Mouse (Mus musculus): ENCODE data around the gene Bloc1s5. TPM values are rescaled to one million over a fixed set of nuclear protein-coding genes. Genes with fewer than 3 reads are reported as not detected.

Gene Bloc1s5
- total and polyA plus RNA-seq, 2 experiments from 2014 or later: 8.9 to 18.6 TPM

DNA sequence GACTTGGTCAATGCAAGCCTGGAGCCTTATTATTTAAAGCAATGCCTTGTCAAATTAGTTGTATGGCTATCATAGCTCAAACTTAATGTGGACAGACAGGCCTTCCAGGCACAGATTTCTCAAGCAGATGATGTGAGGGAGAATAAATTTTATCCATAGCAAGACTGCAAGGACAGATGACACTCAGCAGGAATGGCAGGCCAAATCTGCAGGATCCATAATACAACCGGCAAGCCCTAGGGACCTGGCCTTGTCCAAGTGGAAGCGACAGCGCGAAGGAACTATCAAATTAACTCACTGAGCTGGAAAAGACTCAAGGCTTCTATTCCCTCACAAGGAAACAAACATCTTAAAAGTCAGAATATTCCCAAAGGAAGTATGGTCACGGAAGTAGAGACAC, 6.1 kb upstream of the Bloc1s5 start:
- H3K27ac ChIP-seq (ENCODE audit: low read depth, low read length): no peak overlapping the region
- no peak overlapping the region for H3K4me2 ChIP-seq (ENCODE audit: low read depth, low read length, poor library complexity, severe bottlenecking)
- 83% methylated on average over 5 of the region's 5 CpGs for WGBS

DNA sequence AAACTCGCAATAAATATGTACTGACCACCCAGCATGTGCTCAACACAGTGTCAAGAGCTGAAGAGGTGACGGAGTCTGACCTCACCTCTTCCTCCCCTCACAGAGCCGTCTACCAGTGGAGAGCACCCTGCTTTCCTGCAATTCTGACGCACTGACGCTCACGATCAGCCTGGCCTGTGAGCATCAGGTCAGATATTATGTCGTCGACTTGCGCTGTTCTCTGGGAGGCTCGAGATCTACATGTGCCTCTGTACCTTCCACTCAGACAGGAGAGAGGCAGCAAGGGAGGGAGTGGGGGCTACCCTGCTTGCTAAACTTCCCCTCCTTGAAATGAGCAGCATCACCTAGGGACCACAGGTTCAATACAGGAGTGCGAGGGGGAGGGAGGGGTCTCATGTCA, 3.8 kb upstream of the Bloc1s5 start:
- H3K4me2 ChIP-seq (ENCODE audit: low read depth, low read length, poor library complexity, severe bottlenecking): no peak overlapping the region
- H3K36me3 ChIP-seq (ENCODE audit: insufficient read depth, low read length): peaks cover 3% of the 10 kb centered on the region
- no peak for ATAC-seq (ENCODE audit: low FRiP score)
- no peak for TF ChIP-seq CTCF (IDR thresholded peaks at IDR 0.05)
- 85% methylated on average over 11 of the region's 11 CpGs for WGBS
- no peak overlapping the region for H3K4me3 ChIP-seq (ENCODE audit: low read depth, low read length)
- no peaks in the 10 kb centered on the region for H3K9me3 ChIP-seq (ENCODE audit: low read length)
- H3K4me1 ChIP-seq (ENCODE audit: insufficient read depth, low read length): no peaks in the 10 kb centered on the region
- DNase-seq (ENCODE audit: low spot score): no peak
- no peak overlapping the region for H3K27ac ChIP-seq (ENCODE audit: low read depth, low read length)
- H3K9ac ChIP-seq (replicated peaks; ENCODE audit: low read length, poor library complexity, severe bottlenecking): no peak overlapping the region
- no peaks in the 10 kb centered on the region for H3K27me3 ChIP-seq (ENCODE audit: insufficient read depth, low read length)

More for the DNA sequence above, 6.1 kb upstream of the Bloc1s5 start:
- no peak for TF ChIP-seq CTCF (IDR thresholded peaks at IDR 0.05)
- no peaks in the 10 kb centered on the region for H3K27me3 ChIP-seq (ENCODE audit: insufficient read depth, low read length)
- no peaks in the 10 kb centered on the region for H3K9me3 ChIP-seq (ENCODE audit: low read length)
- H3K4me1 ChIP-seq (ENCODE audit: insufficient read depth, low read length): no peaks in the 10 kb centered on the region
- ATAC-seq (ENCODE audit: low FRiP score) (no peak), DNase-seq (ENCODE audit: low spot score) (peak; percentile 22)
- H3K9ac ChIP-seq (replicated peaks; ENCODE audit: low read length, poor library complexity, severe bottlenecking): no peak overlapping the region
- peaks cover 13% of the 10 kb centered on the region for H3K36me3 ChIP-seq (ENCODE audit: insufficient read depth, low read length)
- H3K4me3 ChIP-seq (ENCODE audit: low read depth, low read length): no peak overlapping the region

DNA sequence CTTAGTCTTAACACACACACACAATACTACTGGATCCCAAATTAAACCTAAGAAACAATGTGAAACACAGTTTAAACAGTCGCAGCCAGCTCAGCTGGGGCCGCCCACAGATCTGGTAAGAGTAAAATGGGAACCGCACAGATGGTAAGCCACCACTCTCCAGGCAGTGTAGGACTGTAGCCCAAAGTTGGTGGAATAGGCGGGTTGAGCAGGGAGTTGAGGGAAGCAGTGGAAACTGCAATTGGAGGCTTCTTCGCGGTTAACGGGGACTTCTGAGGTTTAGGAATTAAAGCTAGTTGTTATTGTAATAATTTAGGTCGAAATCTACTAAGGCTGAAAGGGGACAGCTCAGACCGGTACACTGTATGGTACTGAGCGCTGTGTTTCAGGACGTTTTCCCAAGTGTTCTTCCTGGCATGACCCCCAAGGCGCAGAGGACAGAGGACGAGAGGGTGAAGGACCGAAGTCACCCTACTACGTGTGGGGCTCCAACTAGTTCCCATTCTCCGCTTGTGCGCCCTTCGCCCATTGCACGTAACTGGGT, 581 bp downstream of the Bloc1s5 start:
- no peak for DNase-seq (ENCODE audit: low spot score)
- no peak for TF ChIP-seq CTCF (IDR thresholded peaks at IDR 0.05)
- WGBS: under 1% methylated on average over 19 of the region's 19 CpGs

DNA sequence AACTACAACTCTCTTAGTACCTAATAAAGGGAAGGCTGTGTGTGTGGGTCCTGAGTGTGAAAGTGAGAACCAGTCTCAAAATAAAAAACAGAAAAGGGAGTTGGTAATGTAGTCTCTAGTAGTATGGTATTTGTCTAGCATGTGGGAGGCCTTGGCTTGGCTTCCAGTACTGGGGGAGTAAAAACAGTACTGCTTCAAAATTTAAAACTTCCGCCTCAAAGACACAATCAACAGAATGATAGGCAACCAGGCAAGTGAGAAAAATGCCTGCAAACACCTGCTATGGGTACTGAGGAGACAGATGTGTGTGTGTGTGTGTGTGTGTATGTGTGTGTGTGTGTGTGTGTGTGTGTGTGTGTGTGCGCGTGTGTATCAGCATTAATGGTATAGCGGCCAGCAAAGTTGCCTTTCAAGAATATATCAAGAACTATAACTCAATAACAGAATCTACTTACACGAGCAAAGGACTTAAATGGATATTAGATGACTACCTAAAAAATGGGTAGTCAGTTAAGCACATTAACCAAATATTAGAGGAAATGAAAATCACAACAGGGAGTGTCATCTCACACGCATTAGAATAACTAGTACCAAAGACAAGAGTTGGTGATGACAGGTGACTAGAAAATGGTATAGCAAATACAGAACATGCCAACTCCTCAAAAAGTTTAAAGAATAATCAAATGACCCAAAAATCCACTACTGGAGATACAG, 1.5 kb downstream of the Bloc1s5 start:
- H3K9ac ChIP-seq (replicated peaks; ENCODE audit: low read length, poor library complexity, severe bottlenecking): no peak overlapping the region
- no peaks in the 10 kb centered on the region for H3K4me1 ChIP-seq (ENCODE audit: insufficient read depth, low read length)
- 95% methylated on average over 6 of the region's 6 CpGs for WGBS
- TF ChIP-seq CTCF (IDR thresholded peaks at IDR 0.05): no peak
- H3K4me2 ChIP-seq (ENCODE audit: low read depth, low read length, poor library complexity, severe bottlenecking): peak overlapping the region; percentile 58; the same call in 1 of the 2 replicates
- H3K27ac ChIP-seq (ENCODE audit: low read depth, low read length): no peak overlapping the region
- no peaks in the 10 kb centered on the region for H3K36me3 ChIP-seq (ENCODE audit: insufficient read depth, low read length)
- no peak for DNase-seq (ENCODE audit: low spot score)
- ATAC-seq (ENCODE audit: low FRiP score): no peak
- no peak overlapping the region for H3K4me3 ChIP-seq (ENCODE audit: low read depth, low read length)
- H3K27me3 ChIP-seq (ENCODE audit: insufficient read depth, low read length): no peaks in the 10 kb centered on the region
- no peaks in the 10 kb centered on the region for H3K9me3 ChIP-seq (ENCODE audit: low read length)

More for the DNA sequence above, 581 bp downstream of the Bloc1s5 start:
- Histone ChIP-seq H3K9ac (replicated peaks; ENCODE audit: low read length, poor library complexity, severe bottlenecking) (peak overlapping the region; percentile 85), H3K27ac (ENCODE audit: low read depth, low read length) (peak overlapping the region; percentile 72), H3K9me3 (ENCODE audit: low read length) (no peaks in the 10 kb centered on the region), H3K27me3 (ENCODE audit: insufficient read depth, low read length) (no peaks in the 10 kb centered on the region), H3K4me2 (ENCODE audit: low read depth, low read length, poor library complexity, severe bottlenecking) (peak overlapping the region; percentile 58), H3K4me3 (ENCODE audit: low read depth, low read length) (peak overlapping the region; percentile 90), H3K4me1 (ENCODE audit: insufficient read depth, low read length) (no peaks in the 10 kb centered on the region), H3K36me3 (ENCODE audit: insufficient read depth, low read length) (no peaks in the 10 kb centered on the region)
- ATAC-seq (ENCODE audit: low FRiP score): peak; percentile 70

DNA sequence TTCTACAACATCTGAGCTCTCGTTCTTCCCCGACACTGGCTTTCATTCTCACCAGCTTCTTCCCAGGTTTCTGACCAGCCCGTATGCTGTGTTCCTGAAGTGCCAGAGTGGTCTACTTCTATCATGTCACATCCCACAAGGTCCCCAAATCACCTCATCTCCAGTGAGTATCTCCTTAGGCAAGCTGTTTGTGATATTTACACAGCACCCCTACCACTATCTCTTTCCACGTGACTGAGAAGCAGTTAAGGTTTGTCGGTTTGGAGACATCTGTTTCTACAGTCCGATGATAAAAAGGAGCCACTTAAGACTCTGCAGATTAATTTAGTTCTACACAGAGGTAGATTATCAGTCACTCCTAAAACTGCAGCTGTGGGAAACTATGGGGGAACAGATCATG, 2.4 kb downstream of the Bloc1s5 start:
- Histone ChIP-seq H3K36me3 (ENCODE audit: insufficient read depth, low read length) (no peaks in the 10 kb centered on the region), H3K4me2 (ENCODE audit: low read depth, low read length, poor library complexity, severe bottlenecking) (no peak overlapping the region), H3K9me3 (ENCODE audit: low read length) (no peaks in the 10 kb centered on the region), H3K4me3 (ENCODE audit: low read depth, low read length) (no peak overlapping the region), H3K27me3 (ENCODE audit: insufficient read depth, low read length) (no peaks in the 10 kb centered on the region), H3K9ac (replicated peaks; ENCODE audit: low read length, poor library complexity, severe bottlenecking) (no peak overlapping the region), H3K27ac (ENCODE audit: low read depth, low read length) (no peak overlapping the region), H3K4me1 (ENCODE audit: insufficient read depth, low read length) (no peaks in the 10 kb centered on the region)
- DNase-seq (ENCODE audit: low spot score) (no peak), ATAC-seq (ENCODE audit: low FRiP score) (no peak)
- 88% methylated on average over 6 of the region's 6 CpGs for WGBS
- TF ChIP-seq CTCF (IDR thresholded peaks at IDR 0.05): no peak

DNA sequence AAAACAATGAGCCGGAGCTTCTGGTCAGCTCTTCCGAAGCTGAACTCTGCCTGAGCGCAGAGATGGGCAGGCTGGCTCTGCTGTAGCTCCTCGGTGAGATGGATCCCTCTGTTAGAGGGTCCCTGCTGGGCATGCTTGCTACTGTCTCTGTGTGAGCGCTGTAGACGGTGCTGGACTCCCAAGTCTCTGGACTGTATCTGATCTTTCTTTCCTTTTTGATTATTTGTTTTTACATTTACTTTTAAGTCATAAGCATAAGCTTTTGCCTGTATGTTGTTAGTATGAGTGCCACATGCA, 8.7 kb downstream of the Bloc1s5 start:
- Histone ChIP-seq H3K36me3 (ENCODE audit: insufficient read depth, low read length) (no peaks in the 10 kb centered on the region), H3K9me3 (ENCODE audit: low read length) (no peaks in the 10 kb centered on the region), H3K4me1 (ENCODE audit: insufficient read depth, low read length) (no peaks in the 10 kb centered on the region), H3K4me2 (ENCODE audit: low read depth, low read length, poor library complexity, severe bottlenecking) (no peak overlapping the region), H3K27me3 (ENCODE audit: insufficient read depth, low read length) (no peaks in the 10 kb centered on the region), H3K27ac (ENCODE audit: low read depth, low read length) (no peak overlapping the region), H3K9ac (replicated peaks; ENCODE audit: low read length, poor library complexity, severe bottlenecking) (no peak overlapping the region), H3K4me3 (ENCODE audit: low read depth, low read length) (no peak overlapping the region)
- TF ChIP-seq CTCF (IDR thresholded peaks at IDR 0.05): no peak
- ATAC-seq (ENCODE audit: low FRiP score) (no peak), DNase-seq (ENCODE audit: low spot score) (no peak)
- 17% methylated on average over 6 of the region's 6 CpGs for WGBS

All from midbrain, postnatal 0 days (tissue).